Mouse (Mus musculus) cerebellum, adult 9-10 months (tissue): ENCODE results near the gene Nr1d1.

Experiments
- DNase-seq: peaks from one replicate; pipeline ENCODE4 v3.0.0; 2022

Nr1d1 gene

DNA sequence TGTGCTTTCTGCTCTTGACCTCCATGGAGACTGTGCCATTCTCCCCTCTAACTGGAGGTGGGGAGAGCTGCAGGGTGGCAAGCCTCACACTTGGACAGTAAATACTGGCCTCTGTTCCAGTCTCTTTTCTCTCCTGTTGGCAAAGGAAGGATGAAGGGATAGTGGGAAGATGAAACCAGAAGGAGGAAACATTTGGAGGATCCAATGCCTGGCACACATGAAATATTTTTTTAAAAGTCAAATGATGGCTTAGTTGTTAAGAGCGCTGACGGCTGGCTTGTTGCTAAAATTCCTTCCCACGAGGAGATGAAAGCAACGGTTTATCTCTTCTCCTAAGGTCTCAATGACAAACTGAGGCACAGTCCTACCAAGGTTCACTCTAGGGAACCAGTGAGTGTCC lies 40.0 kb downstream of the Nr1d1 start:
- no peak for DNase-seq

GRCm38 (mm10) chr11:98734020-98734419 lies 41.1 kb downstream of the Nr1d1 start:
- no peak for DNase-seq

DNA sequence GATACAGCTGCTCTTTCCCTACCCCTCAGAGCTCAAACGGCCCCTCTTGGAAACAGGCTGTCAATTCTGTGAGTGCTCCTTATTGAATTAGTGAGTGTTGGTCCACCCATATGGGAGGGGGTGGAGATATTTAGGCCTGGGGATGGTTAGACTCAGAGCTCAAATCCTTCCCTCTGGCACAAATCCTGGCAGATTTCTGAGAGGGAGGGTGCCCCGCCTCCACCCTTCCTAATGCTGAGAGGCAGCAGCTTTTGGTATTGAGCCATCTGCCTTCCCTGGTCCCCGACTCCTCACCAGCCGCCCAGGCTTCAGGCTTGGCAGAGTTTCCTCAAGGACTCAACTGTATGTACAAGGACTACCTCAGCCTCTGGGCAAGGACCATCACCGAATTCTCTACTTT lies 44.0 kb downstream of the Nr1d1 start:
- DNase-seq = peak; percentile 67

DNA sequence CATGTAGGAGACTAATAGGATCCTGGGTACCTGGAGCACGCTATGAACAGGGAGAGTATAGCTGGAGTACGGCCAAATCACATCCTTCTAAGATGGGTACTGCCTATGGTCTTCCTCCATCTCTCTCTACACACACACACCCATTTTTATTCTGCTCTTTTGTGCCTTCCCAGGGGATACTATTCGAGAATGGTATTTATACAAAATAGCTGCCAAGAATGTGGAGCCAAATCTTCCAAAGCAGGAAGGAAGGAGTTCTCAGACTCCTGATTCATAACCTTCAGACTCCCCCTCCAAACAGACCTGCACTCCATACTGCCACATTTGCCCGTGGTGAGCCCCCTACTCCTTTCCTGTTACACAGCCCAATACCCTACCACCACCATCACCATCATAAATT lies 44.4 kb downstream of the Nr1d1 start:
- DNase-seq = no peak

DNA sequence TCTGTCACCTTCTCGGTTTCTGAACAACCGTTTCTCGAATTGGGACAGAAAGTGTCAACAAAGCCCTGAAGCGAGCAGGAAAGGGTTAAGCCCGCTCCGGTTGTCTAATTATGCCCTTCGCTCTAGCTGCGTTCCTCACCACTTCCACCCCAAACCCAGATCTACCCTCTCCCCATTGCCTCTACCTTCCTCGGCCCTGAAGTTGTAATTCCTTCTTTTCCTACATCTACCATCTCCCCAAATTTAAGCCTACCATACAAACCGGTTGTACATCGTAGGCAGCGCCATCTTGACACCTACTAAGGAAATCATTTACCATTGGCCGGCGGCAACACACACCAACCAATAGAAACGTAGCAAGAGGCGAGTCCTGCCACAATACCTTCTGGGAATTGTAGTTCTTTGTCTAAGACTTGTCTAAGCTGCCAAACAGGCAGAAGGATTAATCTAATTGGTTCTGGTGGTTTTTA lies 46.0 kb downstream of the Nr1d1 start, which contains the start of gene Med24:
Med24 (minus strand) TSS at position 317 of the 470 bp plus-strand sequence.
- peak; percentile 95 for DNase-seq

DNA sequence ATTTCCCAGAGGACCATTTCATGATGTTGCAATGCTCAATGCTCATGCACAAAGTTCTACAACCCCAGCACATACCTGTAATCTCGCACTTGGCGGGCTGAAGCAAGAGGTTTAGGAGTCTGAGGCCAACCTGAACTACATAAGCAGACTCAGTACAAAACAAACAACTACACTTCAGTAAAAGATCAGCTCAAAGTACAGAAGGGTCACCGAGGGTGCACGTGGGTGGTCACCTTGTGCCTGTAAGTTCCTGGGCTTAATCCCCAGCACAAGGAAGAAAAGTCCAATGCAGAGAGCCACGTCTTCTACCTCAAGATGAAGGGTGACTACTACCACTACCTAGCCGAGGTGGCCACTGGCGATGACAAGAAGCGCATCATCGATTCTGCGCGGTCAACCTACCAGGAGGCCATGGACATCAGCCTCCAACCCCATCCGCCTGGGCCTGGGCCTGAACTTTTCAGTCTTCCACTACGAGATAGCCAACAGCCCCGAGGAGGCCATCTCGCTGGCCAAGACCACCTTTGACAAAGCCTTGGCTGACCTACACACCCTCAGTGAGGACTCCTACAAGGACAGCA lies 49.1 kb downstream of the Nr1d1 start:
- DNase-seq = no peak

- no peak for DNase-seq
Measured at GRCm38 (mm10) chr11:98723098-98723497, 52.0 kb downstream of the Nr1d1 start.

- peak; percentile 80 for DNase-seq
Measured at GRCm38 (mm10) chr11:98721458-98722226, 53.5 kb downstream of the Nr1d1 start.

DNA sequence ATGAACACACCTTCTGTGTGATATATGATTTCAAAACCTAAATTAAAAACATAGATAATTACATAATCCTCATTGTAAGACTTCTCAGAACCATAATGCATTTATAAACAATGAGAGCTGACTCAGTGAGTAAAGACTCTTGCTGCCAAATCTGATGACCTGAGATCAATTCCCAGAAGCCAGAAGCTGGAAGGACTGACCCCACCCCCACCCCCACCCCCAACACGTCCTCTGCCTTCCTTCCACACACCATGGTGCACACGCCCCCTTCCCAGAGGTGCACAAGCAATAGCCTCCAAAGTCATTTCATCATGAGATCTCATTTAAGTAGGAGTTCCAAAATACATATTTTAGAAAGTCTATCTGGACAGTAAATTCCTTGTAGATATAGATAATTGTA lies 54.4 kb downstream of the Nr1d1 start:
- DNase-seq = no peak
